Mouse (Mus musculus) E14TG2a.4 (cell line): ENCODE results near the gene Arsg.
"Not testable (repeated sequence)": the region's sequence is repeated elsewhere in the genome, so short reads cannot be mapped to it uniquely, and the experiment has no call there.

Source experiments
- H3K27me3 ChIP-seq: 2 replicates; pipeline ENCODE4 v1.6.1; 2014; ENCODE audit warnings: low read length, control low read depth; ENCODE audit not compliant: insufficient read depth
- H3K36me3 ChIP-seq: 2 replicates; pipeline ENCODE4 v1.6.1; 2014; ENCODE audit warnings: low read length, control low read depth; ENCODE audit not compliant: insufficient read depth
- H3K4me1 ChIP-seq: replicated peaks from 2 replicates; pipeline ENCODE4 v1.6.1; 2014; ENCODE audit warnings: low read depth, low read length, control low read depth
- H3K4me3 ChIP-seq: replicated peaks from 2 replicates; pipeline ENCODE4 v1.5.1; 2014; ENCODE audit warnings: mild to moderate bottlenecking, low read length
- H3K9me3 ChIP-seq: 2 replicates; pipeline ENCODE4 v1.6.1; 2014; ENCODE audit warnings: low read length, control low read depth
- CTCF ChIP-seq: conservative IDR thresholded peaks from 2 replicates; pipeline ENCODE4 v1.5.1; 2014; ENCODE audit warnings: low read length
- NANOG ChIP-seq: IDR thresholded peaks from 2 replicates; pipeline ENCODE4 v1.6.1; 2014; ENCODE audit warnings: borderline replicate concordance, low read length, mixed read lengths
- POU5F1 ChIP-seq: IDR thresholded peaks from 2 replicates; pipeline ENCODE4 v1.6.1; 2014; ENCODE audit warnings: low read length, borderline replicate concordance

The Arsg gene

GRCm38 (mm10) chr11:109485398-109486045 lies 12.3 kb downstream of the Arsg start:
- no peaks in the 10 kb centered on the region for H3K36me3 ChIP-seq
- peaks cover 6% of the 10 kb centered on the region for H3K9me3 ChIP-seq
- H3K4me3 ChIP-seq = no peak overlapping the region
- H3K4me1 ChIP-seq = no peaks in the 10 kb centered on the region
- H3K27me3 ChIP-seq = peaks cover 10% of the 10 kb centered on the region; the same call in 1 of the 2 replicates
- TF ChIP-seq POU5F1 (no peak), NANOG (no peak), CTCF (no peak)

- no peaks in the 10 kb centered on the region for H3K36me3 ChIP-seq
- TF ChIP-seq POU5F1 = no peak
- TF ChIP-seq CTCF = no peak
- TF ChIP-seq NANOG = no peak
- no peaks in the 10 kb centered on the region for H3K9me3 ChIP-seq
- no peak overlapping the region for H3K4me3 ChIP-seq
- peaks cover 10% of the 10 kb centered on the region; the same call in 1 of the 2 replicates for H3K27me3 ChIP-seq
- H3K4me1 ChIP-seq = no peaks in the 10 kb centered on the region
Observed at GRCm38 (mm10) chr11:109487111-109487510, 13.9 kb downstream of the Arsg start.

DNA sequence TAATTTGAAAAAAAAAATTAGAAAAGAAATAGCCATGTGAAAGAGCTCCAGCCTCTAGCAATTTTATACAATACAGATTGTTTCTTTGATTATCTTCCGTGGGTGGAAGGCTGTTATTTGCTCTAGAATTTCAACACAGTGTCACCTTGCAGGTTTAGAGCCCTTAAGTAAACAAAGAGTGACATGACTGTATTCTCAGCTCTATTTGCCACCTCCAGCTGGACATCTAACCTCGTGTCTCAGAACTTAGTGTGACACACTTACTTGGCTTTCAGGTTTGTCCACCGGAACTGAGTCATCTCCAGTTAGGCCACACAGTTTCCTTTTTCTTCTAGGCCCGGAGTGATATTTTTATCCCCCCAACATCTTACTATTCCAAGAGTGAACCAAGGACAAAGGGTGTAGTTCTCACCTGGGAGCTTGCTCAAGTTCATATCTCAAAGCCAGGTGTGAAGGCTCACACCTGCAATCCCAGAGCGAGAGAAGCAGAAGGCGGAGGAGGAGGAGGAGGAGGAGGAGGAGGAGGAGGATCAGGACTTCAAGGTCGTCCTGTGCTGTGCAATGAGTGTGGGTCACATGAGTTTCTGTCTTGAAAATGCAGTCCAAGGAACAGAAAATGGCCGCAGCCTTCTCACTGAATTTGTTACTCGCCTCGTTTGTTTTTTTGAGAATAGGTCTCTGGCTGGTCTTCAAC lies 15.0 kb downstream of the Arsg start:
- TF ChIP-seq POU5F1 (no peak), CTCF (no peak), NANOG (no peak)
- H3K9me3 ChIP-seq = no peaks in the 10 kb centered on the region

DNA sequence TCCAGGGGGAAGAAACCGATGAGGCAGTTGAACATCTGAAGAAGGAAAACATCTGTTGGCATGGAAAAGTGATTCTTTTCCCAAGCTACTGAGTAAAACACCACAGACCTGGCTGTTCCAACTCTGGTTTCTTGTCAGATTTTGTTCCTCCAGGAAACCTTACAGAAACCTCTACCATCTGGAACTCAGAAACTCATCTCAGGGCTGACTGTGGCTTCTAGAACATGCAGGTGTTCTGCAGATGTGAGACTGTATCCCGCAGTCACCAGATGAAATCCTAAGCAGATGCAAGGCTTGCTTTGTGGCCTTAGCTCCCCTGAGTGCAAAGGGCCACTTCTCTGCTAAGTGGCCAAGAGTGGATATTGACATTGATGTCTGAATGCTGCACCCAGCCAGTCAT lies 16.6 kb downstream of the Arsg start:
- Histone ChIP-seq H3K4me1 (no peaks in the 10 kb centered on the region), H3K36me3 (no peaks in the 10 kb centered on the region), H3K27me3 (peaks cover 6% of the 10 kb centered on the region; the same call in 1 of the 2 replicates), H3K4me3 (no peak overlapping the region), H3K9me3 (no peaks in the 10 kb centered on the region)
- TF ChIP-seq POU5F1 (no peak), CTCF (no peak), NANOG (no peak)

More for the DNA sequence above, 15.0 kb downstream of the Arsg start:
- Histone ChIP-seq H3K27me3 (peaks cover 10% of the 10 kb centered on the region; the same call in 1 of the 2 replicates), H3K4me1 (no peaks in the 10 kb centered on the region), H3K36me3 (no peaks in the 10 kb centered on the region), H3K4me3 (no peak overlapping the region)

DNA sequence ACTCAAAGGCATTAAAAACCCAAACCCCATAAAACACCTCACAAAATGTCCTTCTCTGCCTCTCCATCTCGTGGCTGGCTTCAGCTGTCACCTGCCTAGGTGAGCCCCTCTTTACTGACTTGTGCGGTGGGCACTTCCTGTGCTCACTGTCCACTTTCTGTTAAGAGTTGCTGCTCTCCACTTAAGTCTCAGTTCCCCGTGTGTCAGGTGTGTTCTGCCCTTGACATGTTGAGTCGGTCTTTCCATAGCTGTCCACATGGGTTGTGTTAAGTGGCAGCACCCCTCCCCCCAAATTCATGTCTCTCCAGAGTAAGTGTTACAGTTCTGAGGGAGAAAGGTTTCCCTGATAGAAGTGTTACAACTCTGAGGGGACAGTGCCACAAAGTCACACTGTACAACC lies 18.7 kb downstream of the Arsg start:
- Histone ChIP-seq H3K27me3 (no peaks in the 10 kb centered on the region; the same call in 1 of the 2 replicates), H3K36me3 (no peaks in the 10 kb centered on the region), H3K4me3 (no peak overlapping the region), H3K9me3 (no peaks in the 10 kb centered on the region), H3K4me1 (peaks cover 4% of the 10 kb centered on the region; the same call in 1 of the 2 replicates)
- TF ChIP-seq CTCF = no peak
- TF ChIP-seq NANOG = no peak
- no peak for TF ChIP-seq POU5F1

DNA sequence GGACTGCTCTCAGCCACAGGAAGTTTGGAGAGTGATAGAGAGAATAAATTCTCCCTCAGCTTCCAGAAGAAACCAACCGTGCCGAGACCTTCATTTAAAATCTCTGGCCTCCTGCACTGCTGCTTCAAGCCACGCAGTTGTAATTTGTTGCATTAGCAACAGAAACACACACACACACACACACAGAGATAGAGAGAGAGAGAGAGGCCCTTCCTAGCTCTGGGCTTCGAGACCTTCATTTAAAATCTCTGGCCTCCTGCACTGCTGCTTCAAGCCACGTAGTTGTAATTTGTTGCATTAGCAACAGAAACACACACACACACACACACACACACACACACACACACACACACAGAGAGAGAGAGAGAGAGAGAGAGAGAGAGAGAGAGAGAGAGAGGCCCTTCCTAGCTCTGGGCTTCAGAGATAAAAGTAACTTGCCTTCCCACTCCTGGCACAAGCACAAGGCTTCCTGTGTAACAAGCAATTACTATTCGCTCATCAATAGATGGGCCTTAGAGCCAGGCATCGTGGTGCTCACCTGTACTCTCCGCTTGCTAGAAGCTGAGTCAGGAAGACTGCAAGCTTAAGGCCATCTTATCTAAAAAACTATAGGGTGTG lies 19.8 kb downstream of the Arsg start:
- not testable (repeated sequence) for H3K9me3 ChIP-seq, H3K27me3 ChIP-seq, H3K36me3 ChIP-seq, H3K4me3 ChIP-seq
- H3K4me1 ChIP-seq = peaks cover 11% of the 10 kb centered on the region

DNA sequence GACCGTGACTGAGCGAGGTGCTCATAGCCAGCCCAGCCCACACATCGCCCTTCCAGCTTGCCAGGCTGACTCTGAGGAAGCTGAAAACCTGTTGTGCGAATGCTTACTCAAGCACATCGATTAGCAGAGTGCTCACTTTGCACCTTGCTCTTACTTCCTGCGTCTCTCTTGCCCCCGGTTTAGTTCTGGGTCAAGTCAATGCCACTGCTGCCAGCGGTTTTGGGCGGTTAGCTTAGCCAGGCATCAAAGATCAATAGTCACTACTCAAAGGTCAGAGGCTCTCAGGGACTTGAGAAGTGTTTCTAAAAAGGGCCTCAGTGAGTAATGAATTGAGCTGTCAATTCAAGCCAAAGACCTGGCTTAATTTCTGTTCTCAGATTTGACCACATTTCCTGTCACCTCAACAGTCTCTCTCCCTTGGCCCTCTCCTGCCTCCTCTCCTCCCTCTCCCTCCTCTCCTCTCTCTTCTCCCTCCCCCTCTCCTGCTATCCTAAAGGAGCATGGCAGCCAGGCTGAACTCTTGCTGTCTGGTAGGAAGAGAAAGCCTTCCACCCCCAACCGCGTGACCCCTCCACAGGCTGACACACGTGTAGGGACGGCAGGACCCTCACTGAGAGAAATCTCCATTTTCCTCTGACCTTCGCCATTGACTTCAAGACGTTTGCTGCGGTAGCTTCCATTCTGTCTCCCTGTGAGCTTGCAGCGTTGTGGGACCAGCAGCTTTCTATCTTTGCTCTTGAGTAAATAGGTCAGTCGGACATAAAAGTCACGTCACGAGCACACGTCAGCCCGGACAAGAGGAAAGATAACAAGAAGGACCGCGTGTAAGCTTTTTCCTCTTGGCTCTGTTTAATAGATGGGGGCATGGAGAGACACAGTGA lies 22.0 kb downstream of the Arsg start:
- Histone ChIP-seq H3K4me1 (peaks cover 19% of the 10 kb centered on the region), H3K9me3 (no peaks in the 10 kb centered on the region), H3K4me3 (no peak overlapping the region), H3K27me3 (no peaks in the 10 kb centered on the region; the same call in 1 of the 2 replicates), H3K36me3 (no peaks in the 10 kb centered on the region)
- TF ChIP-seq NANOG = no peak
- TF ChIP-seq CTCF = no peak
- TF ChIP-seq POU5F1 = no peak

DNA sequence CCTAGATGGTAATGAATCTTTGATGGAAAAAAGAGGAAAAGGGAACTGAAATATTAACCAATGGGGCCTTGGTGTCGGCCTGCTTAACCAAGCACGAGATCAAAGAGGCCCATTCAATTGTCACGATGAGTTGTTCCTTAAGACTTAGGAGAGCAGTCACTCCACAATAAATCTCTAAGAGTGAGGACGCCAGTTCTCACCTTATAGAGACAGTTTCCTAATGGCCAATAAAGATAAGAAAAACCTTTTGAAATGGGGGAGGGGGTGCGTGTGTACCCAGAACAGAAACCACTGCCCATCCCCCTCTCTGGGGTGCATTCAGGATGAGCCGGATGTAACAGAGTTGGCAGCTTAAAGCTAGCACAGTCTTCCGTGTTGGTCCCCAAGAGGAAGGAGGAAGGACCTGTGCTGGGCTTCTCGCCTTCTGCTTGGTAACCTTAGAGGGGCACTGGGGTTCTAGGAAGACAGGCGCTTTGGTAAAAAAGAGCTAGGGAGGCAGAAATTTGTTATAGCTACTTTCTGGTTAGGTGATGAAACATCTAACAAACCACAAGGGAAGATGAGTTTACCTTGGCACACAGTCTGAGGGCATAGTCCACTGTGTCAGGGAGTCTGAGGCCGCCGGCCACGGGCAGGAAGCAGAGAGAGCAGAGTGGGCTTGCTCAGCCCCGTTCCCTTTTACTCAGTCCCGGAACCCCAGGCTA lies 22.7 kb downstream of the Arsg start:
- Histone ChIP-seq H3K9me3 (no peaks in the 10 kb centered on the region), H3K36me3 (no peaks in the 10 kb centered on the region)
- TF ChIP-seq NANOG = no peak

More for the DNA sequence above, 22.7 kb downstream of the Arsg start:
- Histone ChIP-seq H3K27me3 (no peaks in the 10 kb centered on the region; the same call in 1 of the 2 replicates), H3K4me1 (peaks cover 19% of the 10 kb centered on the region), H3K4me3 (no peak overlapping the region)
